8 mouse cellular contexts compared by ENCODE assay signal in the genomic region with DNA sequence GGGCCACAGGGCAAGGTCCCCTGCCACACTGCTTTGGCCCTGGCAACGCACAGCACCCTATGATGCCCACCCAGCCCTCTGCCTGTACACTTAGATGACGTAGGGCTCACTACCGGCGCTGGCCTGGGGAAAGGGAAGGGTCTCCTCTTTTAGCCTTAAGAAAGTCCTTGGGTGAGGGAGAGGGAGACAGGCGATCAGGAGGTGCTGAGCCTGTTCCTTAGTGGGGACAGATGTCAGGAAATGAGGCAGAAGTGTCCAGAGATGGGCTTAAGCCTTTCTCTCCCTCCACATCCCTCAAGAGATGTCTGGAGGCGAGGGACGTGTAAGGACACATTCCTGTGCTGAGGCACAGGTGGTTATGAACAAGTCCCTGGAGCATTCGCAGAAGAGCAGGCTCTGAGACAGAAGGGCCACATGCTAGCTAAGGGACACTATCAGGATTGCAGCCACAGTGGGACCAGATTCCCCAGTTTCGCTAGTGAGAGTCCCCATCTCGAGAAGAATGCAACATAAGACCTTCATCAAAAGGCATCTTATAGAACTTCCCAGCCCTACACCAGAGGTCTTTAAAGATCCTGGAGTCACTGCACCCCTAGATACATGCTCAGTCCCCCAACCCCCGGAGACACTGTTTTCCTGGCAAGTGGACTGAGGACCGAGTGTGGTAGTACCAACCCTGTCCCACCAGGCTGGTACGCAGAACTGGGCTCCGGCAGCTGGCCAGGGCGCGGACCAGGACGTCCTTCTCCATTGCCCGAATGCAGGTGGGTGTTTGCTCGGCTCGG. TPM values are rescaled to one million over a fixed set of nuclear protein-coding genes. Genes with fewer than 3 reads are reported as not detected.
A peak's percentile ranks its signal among the peaks of the same experiment; 100 is the strongest.
DNase-seq lines count a peak whose midpoint lies in the region; ATAC-seq and TF ChIP-seq lines count a peak whose summit lies in the region.

No protein-coding gene starts in this region.

- no peak overlapping the region for H3K27ac ChIP-seq in heart, embryonic 16.5 days (ENCODE audit: low read length)
- H3K27ac ChIP-seq in heart, adult 2 months = no peak overlapping the region
- H3K27ac ChIP-seq in embryonic facial prominence, embryonic 15.5 days (replicated peaks) = no peak overlapping the region
- no peak overlapping the region for H3K27ac ChIP-seq in neural tube, embryonic 13.5 days (replicated peaks)

- no peaks in the 10 kb centered on the region for H3K36me3 ChIP-seq in heart, embryonic 16.5 days (ENCODE audit: control insufficient read depth, insufficient read depth)
- H3K36me3 ChIP-seq in heart, adult 2 months (ENCODE audit: control insufficient read depth, insufficient read depth, low read length) = no peaks in the 10 kb centered on the region
- no peaks in the 10 kb centered on the region for H3K36me3 ChIP-seq in C2C12 (ENCODE audit: control insufficient read depth, insufficient read depth)
- H3K36me3 ChIP-seq in embryonic facial prominence, embryonic 15.5 days = no peaks in the 10 kb centered on the region
- H3K36me3 ChIP-seq in neural tube, embryonic 13.5 days = no peaks in the 10 kb centered on the region

- no peaks in the 10 kb centered on the region for H3K79me3 ChIP-seq in C2C12 (ENCODE audit: low read depth)

- peak overlapping the region; percentile 69; the same call in 1 of the 2 replicates for H3K9ac ChIP-seq in heart, embryonic 16.5 days (ENCODE audit: low read length)
- no peak overlapping the region; the same call in 1 of the 2 replicates for H3K9ac ChIP-seq in heart, adult 2 months (ENCODE audit: low read depth, low read length)
- peak overlapping the region; percentile 2; the same call in 1 of the 2 replicates for H3K9ac ChIP-seq in embryonic facial prominence, embryonic 15.5 days
- peak overlapping the region; percentile 82 for H3K9ac ChIP-seq in neural tube, embryonic 13.5 days

- H3K4me2 ChIP-seq in heart, embryonic 16.5 days (ENCODE audit: low read depth, low read length) = peak overlapping the region; percentile 95
- peak overlapping the region; percentile 86 for H3K4me2 ChIP-seq in embryonic facial prominence, embryonic 15.5 days (replicated peaks)
- peak overlapping the region; percentile 87 for H3K4me2 ChIP-seq in neural tube, embryonic 13.5 days

- WGBS in heart, embryonic 16.5 days = 34% methylated on average over 20 of the region's 20 CpGs
- 41% methylated on average over 20 of the region's 20 CpGs for WGBS in heart, adult 2 months
- 35% methylated on average over 20 of the region's 20 CpGs for WGBS in embryonic facial prominence, embryonic 15.5 days
- 38% methylated on average over 20 of the region's 20 CpGs for WGBS in neural tube, embryonic 13.5 days

- peaks cover 55% of the 10 kb centered on the region for H3K27me3 ChIP-seq in heart, embryonic 16.5 days (ENCODE audit: control insufficient read depth, insufficient read depth, low read length)
- H3K27me3 ChIP-seq in heart, adult 2 months (ENCODE audit: control insufficient read depth, insufficient read depth, low read length) = peaks cover 14% of the 10 kb centered on the region
- H3K27me3 ChIP-seq in C2C12 (ENCODE audit: control insufficient read depth, insufficient read depth, insufficient read length) = peaks cover 32% of the 10 kb centered on the region
- peaks cover 22% of the 10 kb centered on the region for H3K27me3 ChIP-seq in embryonic facial prominence, embryonic 15.5 days
- H3K27me3 ChIP-seq in neural tube, embryonic 13.5 days = peaks cover 44% of the 10 kb centered on the region

- H3ac ChIP-seq in C2C12 (ENCODE audit: control insufficient read depth, insufficient read length, low read depth) = no peak overlapping the region

- H3K4me3 ChIP-seq in heart, embryonic 16.5 days (ENCODE audit: low read length) = peak overlapping the region; percentile 64
- H3K4me3 ChIP-seq in heart, adult 2 months = no peak overlapping the region; the same call in 1 of the 2 replicates
- peak overlapping the region; percentile 11 for H3K4me3 ChIP-seq in C2C12 (ENCODE audit: insufficient read depth, poor library complexity, severe bottlenecking)
- peak overlapping the region; percentile 59 for H3K4me3 ChIP-seq in embryonic facial prominence, embryonic 15.5 days (replicated peaks)
- H3K4me3 ChIP-seq in neural tube, embryonic 13.5 days = peak overlapping the region; percentile 64

- no peak for TF ChIP-seq POLR2A in heart, adult 2 months (IDR thresholded peaks at IDR 0.05; ENCODE audit: insufficient read depth, low read depth, low read length)

- intact Hi-C loops in heart, adult 2 months (cut with DNase I) = loop anchor here (5.0 kb wide), 1 partner anchor 93 kb away; no protein-coding TSS in a partner anchor

- no peaks in the 10 kb centered on the region for H3K9me3 ChIP-seq in heart, embryonic 16.5 days (replicated peaks; ENCODE audit: control insufficient read depth, low read length)
- no peaks in the 10 kb centered on the region for H3K9me3 ChIP-seq in embryonic facial prominence, embryonic 15.5 days (replicated peaks)
- no peaks in the 10 kb centered on the region for H3K9me3 ChIP-seq in neural tube, embryonic 13.5 days

- peaks cover 7% of the 10 kb centered on the region for H3K4me1 ChIP-seq in heart, embryonic 16.5 days (ENCODE audit: control insufficient read depth, insufficient read depth, low read length)
- H3K4me1 ChIP-seq in heart, adult 2 months (ENCODE audit: control insufficient read depth, insufficient read depth, low read length) = no peaks in the 10 kb centered on the region
- peaks cover 17% of the 10 kb centered on the region; the same call in 1 of the 2 replicates for H3K4me1 ChIP-seq in embryonic facial prominence, embryonic 15.5 days
- H3K4me1 ChIP-seq in neural tube, embryonic 13.5 days (replicated peaks) = peaks cover 24% of the 10 kb centered on the region

- no peak for TF ChIP-seq CTCF in heart, adult 2 months (IDR thresholded peaks at IDR 0.05)
- TF ChIP-seq CTCF in C2C12 (IDR thresholded peaks at IDR 0.05; ENCODE audit: control insufficient read depth, insufficient read depth, insufficient read length) = no peak

- H3K79me2 ChIP-seq in heart, adult 2 months (replicated peaks; ENCODE audit: control insufficient read depth, insufficient read depth, low read length) = no peaks in the 10 kb centered on the region
- H3K79me2 ChIP-seq in C2C12 (ENCODE audit: control insufficient read depth, insufficient read depth) = no peaks in the 10 kb centered on the region

- DNase-seq in heart, adult 2 months = no peak
- DNase-seq in kidney, postnatal 4 days = peak; percentile 1
- DNase-seq in left cerebral cortex, adult 8-10 months (ENCODE audit: low spot score in 2 of 2) = no peak
- no peak for DNase-seq in frontal cortex, postnatal 10 days (ENCODE audit: low spot score in 2 of 2)

- ATAC-seq in heart, embryonic 16.5 days (replicated peaks; ENCODE audit: extremely low read depth, insufficient read depth, low FRiP score) = no peak
- ATAC-seq in embryonic facial prominence, embryonic 15.5 days (ENCODE audit: insufficient number of reproducible peaks, low FRiP score, low TSS enrichment, low read depth) = no peak
- ATAC-seq in neural tube, embryonic 13.5 days (ENCODE audit: low read depth) = no peak; the same call in 1 of the 2 replicates

- no peak for TF ChIP-seq EP300 in heart, adult 2 months (IDR thresholded peaks at IDR 0.05; ENCODE audit: insufficient read depth, low read depth, low read length)

TF ChIP-seq in C2C12, 6 proteins besides CTCF, POLR2A, EP300 and RAD21:
- TF ChIP-seq USF1 (IDR thresholded peaks at IDR 0.05; ENCODE audit: low read depth) (no peak), CEBPB (IDR thresholded peaks at IDR 0.05; ENCODE audit: low read depth) (no peak), MYOD1 (IDR thresholded peaks at IDR 0.05; ENCODE audit: control insufficient read depth, insufficient read length, low read depth) (no peak), FOSL1 (IDR thresholded peaks at IDR 0.05; ENCODE audit: insufficient read depth, low read length, poor library complexity, severe bottlenecking) (no peak), MYOG (IDR thresholded peaks at IDR 0.05; ENCODE audit: control insufficient read depth, extremely low read depth, insufficient read length) (no peak), MAX (IDR thresholded peaks at IDR 0.05) (no peak)

RNA-seq across cellular contexts. Expression of a gene that starts 1.3 kb away (rescaled TPM):
- polyA plus RNA-seq in heart, embryonic 16.5 days (2015; fragmentation: Nextera tagmentation; extraction: Ambion mirVana) = 3.6 and 7.1 TPM in 2 replicates
- under 1 TPM; 0.39 to 0.43 TPM for total RNA-seq in heart, adult 2 months (2021)
- 0.64 and 2.1 TPM in 2 replicates for polyA plus RNA-seq in heart, adult 2 months (2012; rRNA removed)
- 0.33 TPM for polyA plus RNA-seq in C2C12 (2012; fragmentation: generic; extraction: Trizol)
- 4.9 and 6.8 TPM in 2 replicates for polyA plus RNA-seq in embryonic facial prominence, embryonic 15.5 days (2015; fragmentation: Nextera tagmentation; extraction: Ambion mirVana)
- polyA plus RNA-seq in neural tube, embryonic 13.5 days (2015; fragmentation: Nextera tagmentation; extraction: Ambion mirVana) = 11.8 and 14.4 TPM in 2 replicates
- 10 to 100 TPM; 23.3 to 26.7 (median 24.3) TPM for total RNA-seq in left cerebral cortex, adult 8-10 months (2022)

RNA-seq across cellular contexts. Expression of a gene that starts 49.3 kb away (rescaled TPM):
- 0.80 and 1.1 TPM in 2 replicates for polyA plus RNA-seq in heart, embryonic 16.5 days (2015; fragmentation: Nextera tagmentation; extraction: Ambion mirVana)
- 1 to 10 TPM in 1 of 2 experiments, under 1 TPM in 1; 0.64 to 1.7 TPM for total RNA-seq in heart, adult 2 months (2021)
- 1.4 and 1.6 TPM in 2 replicates for polyA plus RNA-seq in heart, adult 2 months (2012; rRNA removed)
- 0.77 TPM for polyA plus RNA-seq in C2C12 (2012; fragmentation: generic; extraction: Trizol)
- polyA plus RNA-seq in embryonic facial prominence, embryonic 15.5 days (2015; fragmentation: Nextera tagmentation; extraction: Ambion mirVana) = 2.2 and 2.9 TPM in 2 replicates
- polyA plus RNA-seq in neural tube, embryonic 13.5 days (2015; fragmentation: Nextera tagmentation; extraction: Ambion mirVana) = 0.57 and 0.59 TPM in 2 replicates
- total RNA-seq in left cerebral cortex, adult 8-10 months (2022) = 1 to 10 TPM; 2.4 to 3.9 (median 3.4) TPM

Comparison
In these comparisons a context has a peak if more than half of its experiments do, and no peak if none do; other contexts are left out.
1. DNase-seq: peak in kidney, postnatal 4 days (2 of 2); none in heart, adult 2 months (0 of 2), left cerebral cortex, adult 8-10 months (0 of 2) and frontal cortex, postnatal 10 days (0 of 2).
2. Peak in every context shown above with its lines, with median percentiles within 50 percentile points of each other: H3K4me2 ChIP-seq.